Mouse (Mus musculus) megakaryocyte, embryonic 14.5 days (primary cell): ENCODE measurements around the gene Slc35e3.

Experiments
- FLI1 ChIP-seq: IDR thresholded peaks from 2 replicates; pipeline ENCODE4 v1.6.1; 2012; ENCODE audit warnings: low read length, inconsistent platforms, mixed read lengths
- GATA1 ChIP-seq: IDR thresholded peaks from 3 replicates; pipeline ENCODE4 v1.6.1; 2012; ENCODE audit warnings: mixed read lengths, low read length, inconsistent platforms, borderline replicate concordance

DNA sequence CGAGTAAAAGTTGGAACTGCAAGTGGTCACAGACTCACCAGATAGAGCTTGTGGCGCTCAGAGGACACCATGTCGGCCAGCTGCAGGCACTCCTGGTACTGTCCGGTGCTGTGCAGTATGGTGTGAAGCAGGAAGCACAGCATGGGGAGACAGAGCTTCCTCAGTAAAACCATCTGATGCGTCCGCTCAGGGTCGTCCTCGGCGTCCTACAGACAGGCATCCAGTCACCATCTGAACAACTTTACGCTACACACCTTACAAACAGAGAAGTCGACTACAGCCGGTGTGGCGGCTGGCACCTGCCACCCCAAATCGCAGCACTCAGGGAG lies 5.1 kb upstream of the Slc35e3 start:
- TF ChIP-seq GATA1: no peak
- no peak for TF ChIP-seq FLI1
